Mouse (Mus musculus) heart, postnatal 0 days (tissue): ENCODE measurements at regions not wholly inside any gene's neighbourhood (a gene's known extent, or its start where the extent isn't known, plus 50 kb on each side); places are given as distances from the start of the nearest gene placed in this dataset.

ENCODE experiments used
- ATAC-seq: fragments of 200-750 bp; cut with Nextera tagmentation; 2 replicates; pipeline ENCODE4 v1.8.0; 2017; ENCODE audit warnings: low read depth, moderate number of reproducible peaks, moderate library complexity; ENCODE audit not compliant: insufficient read depth
- DNase-seq: peaks from one replicate; pipeline ENCODE4 v3.0.0-alpha.2; 2016; ENCODE audit warnings: low spot score
- H3K27ac ChIP-seq: fragments of 300-500 bp; sonication (generic); 2 replicates; pipeline ENCODE4 v1.5.1; 2014; ENCODE audit warnings: low read depth, mild to moderate bottlenecking
- H3K27me3 ChIP-seq: fragments of 300-500 bp; sonication (generic); 2 replicates; pipeline ENCODE4 v1.6.1; 2014; ENCODE audit warnings: low read length, mixed read lengths; ENCODE audit not compliant: control insufficient read depth, insufficient read depth
- H3K36me3 ChIP-seq: fragments of 300-500 bp; sonication (generic); replicated peaks from 2 replicates; pipeline ENCODE4 v1.6.1; 2014; ENCODE audit warnings: low read length, mixed read lengths; ENCODE audit not compliant: control insufficient read depth, insufficient read depth
- H3K4me1 ChIP-seq: fragments of 300-500 bp; sonication (generic); 2 replicates; pipeline ENCODE4 v1.6.1; 2014; ENCODE audit warnings: antibody characterized with exemption; ENCODE audit not compliant: control insufficient read depth, insufficient read depth
- H3K4me2 ChIP-seq: fragments of 300-500 bp; sonication (generic); 2 replicates; pipeline ENCODE4 v1.6.1; 2014; ENCODE audit warnings: low read depth, mild to moderate bottlenecking, low read length, moderate library complexity
- H3K4me3 ChIP-seq: fragments of 300-500 bp; sonication (generic); 2 replicates; pipeline ENCODE4 v1.5.1; 2014; ENCODE audit warnings: low read depth, low read length
- H3K9ac ChIP-seq: fragments of 300-500 bp; sonication (generic); replicated peaks from 2 replicates; pipeline ENCODE4 v1.6.1; 2014; ENCODE audit warnings: low read depth, low read length, mixed read lengths
- H3K9me3 ChIP-seq: fragments of 300-500 bp; sonication (generic); replicated peaks from 2 replicates; pipeline ENCODE4 v1.6.1; 2016; ENCODE audit warnings: low read length; ENCODE audit not compliant: control insufficient read depth
- CTCF ChIP-seq: IDR thresholded peaks from 2 replicates; pipeline ENCODE4 v1.5.1; 2016; ENCODE audit warnings: antibody characterized with exemption, control low read depth, low read depth
- EP300 ChIP-seq: IDR thresholded peaks from 2 replicates; pipeline ENCODE4 v1.6.1; 2016; ENCODE audit warnings: antibody characterized with exemption, low read depth
- WGBS: fragments of 180-500 bp; shearing (Covaris S2); extraction: QIAGEN DNeasy Blood & Tissue Kit; methylation state at CpG from one replicate; pipeline ENCODE4 v1.1.7; 2014; 5-methylcytosine and 5-hydroxymethylcytosine counted together

DNA sequence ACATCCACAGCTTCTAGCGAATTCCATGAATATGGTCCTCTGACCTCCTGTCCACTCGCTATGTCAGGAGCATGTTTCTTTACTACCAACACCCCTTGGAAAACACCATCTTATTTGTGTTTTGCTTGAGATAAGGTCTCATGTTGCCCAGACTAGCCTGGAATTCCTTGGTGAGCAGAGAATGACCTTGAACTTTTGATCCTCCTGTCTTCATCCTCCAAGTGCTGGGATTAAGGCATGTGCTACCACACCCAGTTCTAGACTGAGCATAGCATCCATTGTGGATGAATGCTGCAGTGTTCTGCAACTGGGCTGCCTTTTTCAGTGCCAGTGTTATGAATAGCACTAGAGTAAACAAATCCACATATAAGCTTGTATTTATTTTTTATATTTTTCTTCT is 203.2 kb upstream of the Irx3 start:
- WGBS: 91% methylated on average over 2 of the region's 2 CpGs
- H3K4me1 ChIP-seq: 0 out of 2 replicates have a peak, but pooled peaks cover 3% of the 10 kb centered on the region
- no peak overlapping the region for H3K4me3 ChIP-seq
- H3K36me3 ChIP-seq: no peaks in the 10 kb centered on the region
- ATAC-seq (no peak), DNase-seq (no peak)
- TF ChIP-seq EP300: no peak
- TF ChIP-seq CTCF: no peak
- H3K4me2 ChIP-seq: no peak overlapping the region
- H3K9me3 ChIP-seq: no peaks in the 10 kb centered on the region
- H3K27me3 ChIP-seq: no peaks in the 10 kb centered on the region
- H3K9ac ChIP-seq: no peak overlapping the region
- no peak overlapping the region for H3K27ac ChIP-seq

DNA sequence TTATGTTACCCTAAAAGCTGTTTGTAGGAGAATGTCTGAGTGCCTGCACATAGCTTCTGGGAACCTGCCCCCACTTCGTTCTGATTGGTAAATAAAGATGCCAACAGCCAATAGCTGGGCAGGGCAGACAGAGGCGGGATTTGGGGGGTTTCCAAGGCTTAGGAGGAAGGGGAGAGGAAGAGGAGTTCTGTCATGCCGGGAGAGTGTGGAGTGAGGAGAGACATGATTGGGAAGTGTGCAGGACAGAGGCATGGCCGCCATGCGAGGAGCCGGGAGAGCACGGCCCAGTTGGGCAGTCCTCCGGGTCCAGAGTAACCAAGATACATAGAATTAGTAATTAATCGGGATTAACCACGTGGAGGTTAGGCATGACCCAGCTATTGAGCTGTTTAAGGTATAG is 202.7 kb upstream of the Irx3 start:
- ATAC-seq (no peak), DNase-seq (no peak)
- Histone ChIP-seq H3K9ac (no peak overlapping the region), H3K9me3 (no peaks in the 10 kb centered on the region), H3K27me3 (no peaks in the 10 kb centered on the region), H3K27ac (no peak overlapping the region), H3K4me3 (no peak overlapping the region), H3K36me3 (no peaks in the 10 kb centered on the region), H3K4me1 (0 out of 2 replicates have a peak, but pooled peaks cover 2% of the 10 kb centered on the region), H3K4me2 (no peak overlapping the region)
- TF ChIP-seq EP300 (no peak), CTCF (no peak)
- WGBS: 67% methylated on average over 10 of the region's 10 CpGs

DNA sequence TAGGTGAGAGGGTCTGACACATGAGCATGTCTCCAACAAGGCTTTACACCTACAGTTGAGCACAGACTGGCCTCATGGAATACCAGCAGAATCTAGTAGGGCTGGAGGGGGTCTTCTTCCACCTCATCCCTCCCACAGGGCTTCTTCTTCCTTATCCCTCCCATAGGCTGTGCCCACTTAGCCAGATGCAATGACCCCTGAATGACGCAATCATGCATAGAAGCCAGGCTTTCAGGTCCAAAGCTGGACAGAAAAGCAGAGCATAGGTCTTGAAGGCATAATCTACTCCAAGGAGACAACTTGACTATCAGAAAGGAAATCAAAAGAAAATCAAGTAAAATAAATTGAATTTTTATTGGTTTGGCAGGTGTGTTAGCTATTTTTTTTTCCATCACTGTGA is 198.5 kb upstream of the Irx3 start:
- ATAC-seq: no peak

DNA sequence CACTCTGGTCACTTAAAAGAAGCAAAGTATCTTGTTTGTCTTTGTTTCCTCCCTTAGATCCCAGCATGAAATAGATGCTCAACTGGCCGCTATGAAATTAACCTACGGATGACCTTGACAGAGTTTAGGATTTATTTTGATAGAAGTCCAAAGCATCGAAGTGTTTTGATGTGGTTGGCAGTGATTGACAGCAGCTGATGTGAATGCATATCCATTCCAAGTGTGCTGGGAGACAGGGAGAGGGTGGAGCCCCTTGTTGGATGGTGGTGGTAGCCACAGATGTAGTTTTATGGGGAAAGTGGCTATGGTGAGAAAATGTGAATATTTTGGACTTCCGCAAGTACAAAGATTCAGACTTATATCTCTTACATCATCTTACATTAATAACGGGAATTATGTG is 197.8 kb upstream of the Irx3 start:
- no peak overlapping the region for H3K4me3 ChIP-seq
- ATAC-seq (no peak), DNase-seq (no peak)
- no peak for TF ChIP-seq CTCF
- no peak for TF ChIP-seq EP300
- no peak overlapping the region for H3K9ac ChIP-seq
- 81% methylated on average over 5 of the region's 5 CpGs for WGBS
- no peaks in the 10 kb centered on the region for H3K4me1 ChIP-seq
- H3K4me2 ChIP-seq: no peak overlapping the region
- H3K36me3 ChIP-seq: no peaks in the 10 kb centered on the region
- 0 out of 2 replicates have a peak, but pooled peaks cover 7% of the 10 kb centered on the region for H3K9me3 ChIP-seq
- H3K27ac ChIP-seq: no peak overlapping the region
- no peaks in the 10 kb centered on the region for H3K27me3 ChIP-seq

More for the DNA sequence above, 198.5 kb upstream of the Irx3 start:
- DNase-seq: no peak
- WGBS: 100% methylated on average over 1 of the region's 1 CpGs
- TF ChIP-seq CTCF (no peak), EP300 (no peak)
- Histone ChIP-seq H3K9ac (no peak overlapping the region), H3K4me3 (no peak overlapping the region), H3K27ac (no peak overlapping the region), H3K4me2 (no peak overlapping the region), H3K4me1 (no peaks in the 10 kb centered on the region), H3K27me3 (no peaks in the 10 kb centered on the region), H3K36me3 (no peaks in the 10 kb centered on the region), H3K9me3 (0 out of 2 replicates have a peak, but pooled peaks cover 7% of the 10 kb centered on the region)

DNA sequence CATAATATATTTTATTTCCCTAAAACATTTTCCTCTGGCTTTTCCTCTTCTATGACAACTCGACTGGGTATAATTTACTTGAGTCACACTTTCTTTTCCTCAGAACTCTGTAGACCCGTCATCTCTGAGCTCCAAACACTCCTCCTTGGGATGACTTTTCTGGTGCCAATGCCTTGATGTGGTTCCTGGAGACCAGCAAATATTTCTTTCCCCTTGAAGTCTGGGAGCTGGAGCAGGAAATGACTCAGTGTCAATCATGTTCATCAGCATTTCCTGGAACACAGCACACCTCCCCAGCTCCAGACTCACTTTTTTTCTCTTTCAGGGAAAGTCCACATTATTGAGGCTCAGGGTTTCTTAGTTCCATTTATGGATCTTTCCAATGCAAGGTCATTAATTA is 197.3 kb upstream of the Irx3 start:
- Histone ChIP-seq H3K9ac (no peak overlapping the region), H3K36me3 (no peaks in the 10 kb centered on the region), H3K4me3 (no peak overlapping the region), H3K9me3 (0 out of 2 replicates have a peak, but pooled peaks cover 7% of the 10 kb centered on the region), H3K27me3 (0 out of 2 replicates have a peak, but pooled peaks cover 2% of the 10 kb centered on the region), H3K4me1 (no peaks in the 10 kb centered on the region), H3K4me2 (no peak overlapping the region), H3K27ac (no peak overlapping the region)
- DNase-seq (no peak), ATAC-seq (no peak)
- TF ChIP-seq EP300: no peak
- no peak for TF ChIP-seq CTCF
- WGBS: 66% methylated on average over 2 of the region's 2 CpGs

DNA sequence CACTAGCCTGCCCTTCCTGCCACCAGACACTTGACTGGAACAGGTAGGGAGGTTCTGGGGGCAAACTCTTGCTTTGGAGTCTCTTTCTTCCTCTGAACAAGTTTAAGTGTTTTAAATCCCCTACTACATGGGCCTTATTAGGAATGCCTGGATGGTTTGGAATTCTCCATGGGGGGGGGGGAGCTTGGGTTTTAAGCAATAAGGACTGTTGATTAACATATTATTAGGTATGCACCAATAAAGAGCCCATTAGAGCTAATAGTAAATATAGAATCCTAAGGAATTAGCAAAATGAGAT is 196.0 kb upstream of the Irx3 start:
- Histone ChIP-seq H3K4me3 (no peak overlapping the region), H3K4me1 (no peaks in the 10 kb centered on the region), H3K27me3 (0 out of 2 replicates have a peak, but pooled peaks cover 5% of the 10 kb centered on the region), H3K9ac (no peak overlapping the region), H3K27ac (no peak overlapping the region), H3K4me2 (no peak overlapping the region), H3K36me3 (no peaks in the 10 kb centered on the region), H3K9me3 (0 out of 2 replicates have a peak, but pooled peaks cover 7% of the 10 kb centered on the region)
- ATAC-seq: no peak
- TF ChIP-seq EP300 (no peak), CTCF (no peak)
- DNase-seq: no peak
